25 mouse cellular contexts compared by ENCODE assay signal in the genomic region with DNA sequence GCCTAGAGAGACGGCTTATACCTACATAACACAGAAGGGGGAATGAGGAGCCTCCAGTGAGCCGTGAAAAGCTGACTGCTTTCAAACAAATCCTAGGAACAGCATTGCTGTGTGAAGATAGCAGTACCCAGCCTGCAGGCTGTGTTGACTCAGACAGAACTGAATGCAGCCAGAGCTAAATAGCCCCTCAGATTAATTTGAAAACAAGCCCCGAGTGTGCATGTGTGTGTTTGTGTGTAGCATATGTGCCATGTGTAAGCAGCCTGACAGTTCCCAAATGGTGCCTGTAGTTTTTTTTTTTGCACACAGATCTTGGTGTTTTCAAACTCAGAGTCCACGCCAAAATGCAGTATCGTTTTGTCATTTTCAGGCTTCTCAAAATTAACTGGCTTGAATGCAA. TPM values are rescaled to one million over a fixed set of nuclear protein-coding genes. Genes with fewer than 3 reads are reported as not detected.
DNase-seq lines count a peak whose midpoint lies in the region; ATAC-seq lines count a peak whose summit lies in the region.
"Had no signal": no experiment of that assay in that cellular context is flagged by ENCODE, and none has a peak within 500 bp of the region (broad histone marks: within the 10 kb centered on the region; RNA-seq: fewer than 3 reads in every experiment).

No protein-coding gene starts in this region.

- H3K4me1 ChIP-seq in forebrain, embryonic 15.5 days: peaks cover 10% of the 10 kb centered on the region; the same call in 1 of the 2 replicates
- 0 out of 2 replicates have a peak, but pooled peaks cover 4% of the 10 kb centered on the region for H3K4me1 ChIP-seq in forebrain, embryonic 14.5 days (ENCODE audit: control insufficient read depth, insufficient read depth, low read length)
- H3K4me1 ChIP-seq in midbrain, embryonic 12.5 days: peaks cover 36% of the 10 kb centered on the region
- peaks cover 44% of the 10 kb centered on the region for H3K4me1 ChIP-seq in midbrain, embryonic 10.5 days
- peaks cover 27% of the 10 kb centered on the region for H3K4me1 ChIP-seq in midbrain, embryonic 15.5 days
- H3K4me1 ChIP-seq: stomach, embryonic 15.5 days had no signal

- H3K36me3 ChIP-seq in forebrain, embryonic 15.5 days: peaks cover 28% of the 10 kb centered on the region
- H3K36me3 ChIP-seq in forebrain, embryonic 14.5 days (ENCODE audit: control insufficient read depth, insufficient read depth, low read length): peaks cover 32% of the 10 kb centered on the region
- H3K36me3 ChIP-seq in midbrain, embryonic 12.5 days: peaks cover 36% of the 10 kb centered on the region
- H3K36me3 ChIP-seq in midbrain, embryonic 10.5 days: peaks cover 60% of the 10 kb centered on the region
- peaks cover 22% of the 10 kb centered on the region for H3K36me3 ChIP-seq in midbrain, embryonic 15.5 days (replicated peaks)

- ATAC-seq in forebrain, embryonic 15.5 days (replicated peaks): peak; percentile 60
- ATAC-seq in forebrain, embryonic 14.5 days: no peak
- ATAC-seq in midbrain, embryonic 12.5 days (ENCODE audit: low FRiP score, low read depth): no peak
- ATAC-seq in midbrain, embryonic 15.5 days (replicated peaks): peak; percentile 10; the same call in 1 of the 2 replicates
- ATAC-seq: CD4-positive, CD25-positive, alpha-beta regulatory T cell, adult 4 months; inflammation-experienced regulatory T-cells, adult 6 months had no signal

- H3K4me3 ChIP-seq in forebrain, embryonic 15.5 days: no peak overlapping the region
- no peak overlapping the region for H3K4me3 ChIP-seq in forebrain, embryonic 14.5 days (ENCODE audit: low read depth, low read length)
- H3K4me3 ChIP-seq in midbrain, embryonic 12.5 days: no peak overlapping the region
- no peak overlapping the region for H3K4me3 ChIP-seq in midbrain, embryonic 10.5 days
- H3K4me3 ChIP-seq in midbrain, embryonic 15.5 days: no peak overlapping the region
- H3K4me3 ChIP-seq: embryonic facial prominence, embryonic 10.5 days; heart, embryonic 12.5 days; layer of hippocampus, adult 2 months; myocyte; stomach, embryonic 15.5 days had no signal

- no peak for DNase-seq in forebrain, embryonic 14.5 days (ENCODE audit: low spot score)
- DNase-seq in midbrain, embryonic 10.5 days (ENCODE audit: low spot score): no peak
- peak; percentile 37 for DNase-seq in brain, embryonic 18.5 days (ENCODE audit: low read depth, low spot score)
- DNase-seq in adrenal gland, postnatal 14 days: no peak
- DNase-seq in right cerebral cortex, adult 18-20 months: no peak
- DNase-seq: adrenal gland, postnatal 36 days; cerebellum, adult 11-12 months; cerebellum, postnatal 10 days; gastrocnemius, postnatal 25 days; heart, adult 18-20 months; kidney, adult 9 months; kidney, postnatal 25 days; lung, postnatal 4 days; retina, postnatal 1 day; thymus, adult 2 months had no signal

- H3K4me2 ChIP-seq in forebrain, embryonic 15.5 days (replicated peaks): no peak overlapping the region
- H3K4me2 ChIP-seq in forebrain, embryonic 14.5 days (ENCODE audit: low read length): no peak overlapping the region
- no peak overlapping the region for H3K4me2 ChIP-seq in midbrain, embryonic 12.5 days (replicated peaks)
- no peak overlapping the region for H3K4me2 ChIP-seq in midbrain, embryonic 15.5 days
- H3K4me2 ChIP-seq: stomach, embryonic 15.5 days had no signal

- H3K27ac ChIP-seq in forebrain, embryonic 15.5 days (replicated peaks): no peak overlapping the region
- no peak overlapping the region; the same call in 1 of the 2 replicates for H3K27ac ChIP-seq in forebrain, embryonic 14.5 days (ENCODE audit: low read depth, low read length)
- peak overlapping the region; percentile 76 for H3K27ac ChIP-seq in midbrain, embryonic 12.5 days (replicated peaks)
- H3K27ac ChIP-seq in midbrain, embryonic 10.5 days (replicated peaks): no peak overlapping the region
- H3K27ac ChIP-seq in midbrain, embryonic 15.5 days: peak overlapping the region; percentile 55; the same call in 1 of the 2 replicates
- H3K27ac ChIP-seq: layer of hippocampus, adult 2 months; stomach, embryonic 15.5 days had no signal

- 61% methylated on average over 5 of the region's 5 CpGs for WGBS in forebrain, embryonic 15.5 days
- WGBS in forebrain, embryonic 14.5 days: 71% methylated on average over 5 of the region's 5 CpGs
- 64% methylated on average over 5 of the region's 5 CpGs for WGBS in midbrain, embryonic 12.5 days
- WGBS in midbrain, embryonic 10.5 days: 74% methylated on average over 5 of the region's 5 CpGs
- WGBS in midbrain, embryonic 15.5 days: 58% methylated on average over 5 of the region's 5 CpGs

- H3K27me3 ChIP-seq in forebrain, embryonic 15.5 days: no peaks in the 10 kb centered on the region
- H3K27me3 ChIP-seq in forebrain, embryonic 14.5 days (replicated peaks; ENCODE audit: control insufficient read depth, insufficient read depth, low read length): no peaks in the 10 kb centered on the region
- no peaks in the 10 kb centered on the region for H3K27me3 ChIP-seq in midbrain, embryonic 12.5 days
- H3K27me3 ChIP-seq in midbrain, embryonic 10.5 days (ENCODE audit: low read depth, poor library complexity, severe bottlenecking): no peaks in the 10 kb centered on the region
- H3K27me3 ChIP-seq in midbrain, embryonic 15.5 days (replicated peaks): no peaks in the 10 kb centered on the region
- H3K27me3 ChIP-seq: heart, embryonic 12.5 days; stomach, embryonic 15.5 days had no signal

- no peak overlapping the region for H3K9ac ChIP-seq in forebrain, embryonic 15.5 days (replicated peaks)
- no peak overlapping the region for H3K9ac ChIP-seq in forebrain, embryonic 14.5 days (ENCODE audit: low read length)
- no peak overlapping the region for H3K9ac ChIP-seq in midbrain, embryonic 12.5 days (replicated peaks)
- H3K9ac ChIP-seq in midbrain, embryonic 15.5 days: no peak overlapping the region
- H3K9ac ChIP-seq: heart, embryonic 12.5 days; stomach, embryonic 15.5 days had no signal

- H3K9me3 ChIP-seq in forebrain, embryonic 15.5 days: no peaks in the 10 kb centered on the region
- H3K9me3 ChIP-seq in forebrain, embryonic 14.5 days (replicated peaks; ENCODE audit: control insufficient read depth, low read length): no peaks in the 10 kb centered on the region
- no peaks in the 10 kb centered on the region for H3K9me3 ChIP-seq in midbrain, embryonic 12.5 days
- H3K9me3 ChIP-seq in midbrain, embryonic 10.5 days (replicated peaks): no peaks in the 10 kb centered on the region; the same call in 1 of the 2 replicates
- H3K9me3 ChIP-seq in midbrain, embryonic 15.5 days: no peaks in the 10 kb centered on the region; the same call in 1 of the 2 replicates
- H3K9me3 ChIP-seq: embryonic facial prominence, embryonic 10.5 days; heart, embryonic 12.5 days; stomach, embryonic 15.5 days had no signal

RNA-seq across cellular contexts. Expression of gene Vapb, which starts 43.6 kb away (rescaled TPM):
- polyA plus RNA-seq in forebrain, embryonic 15.5 days (2015; fragmentation: Nextera tagmentation; extraction: Ambion mirVana): 8.7 and 15.7 TPM in 2 replicates
- 13.9 and 18.5 TPM in 2 replicates for polyA plus RNA-seq in forebrain, embryonic 14.5 days (2014; fragmentation: Nextera tagmentation; extraction: Ambion mirVana)
- polyA plus RNA-seq in midbrain, embryonic 12.5 days (2016; fragmentation: Nextera tagmentation; extraction: Ambion mirVana): 11.0 and 14.8 TPM in 2 replicates
- polyA plus RNA-seq in midbrain, embryonic 10.5 days (2016; fragmentation: Nextera tagmentation; extraction: Ambion mirVana): 9.4 and 11.6 TPM in 2 replicates
- 10.8 and 14.3 TPM in 2 replicates for polyA plus RNA-seq in midbrain, embryonic 15.5 days (2015; fragmentation: Nextera tagmentation; extraction: Ambion mirVana)
- total RNA-seq in adrenal gland, postnatal 14 days (2021): 134 and 142 TPM in 2 replicates

Comparison
In these comparisons a context has a peak if more than half of its experiments do, and no peak if none do; other contexts are left out.
1. ATAC-seq: peak in forebrain, embryonic 15.5 days (single experiment) and midbrain, embryonic 15.5 days (single experiment); none in forebrain, embryonic 14.5 days (single experiment) and midbrain, embryonic 12.5 days (single experiment).
2. H3K27ac ChIP-seq: peak in midbrain, embryonic 12.5 days (single experiment) and midbrain, embryonic 15.5 days (single experiment); none in forebrain, embryonic 15.5 days (single experiment), forebrain, embryonic 14.5 days (single experiment) and midbrain, embryonic 10.5 days (single experiment).